Mouse (Mus musculus): ENCODE results near the gene Ptges3l. TPM values are rescaled to one million over a fixed set of nuclear protein-coding genes. Genes with fewer than 3 reads are reported as not detected.

The Ptges3l gene
- 1.7 to 2.7 TPM (median 2.0 TPM) in 4 replicates for total RNA-seq (2023; ENCODE audit: inconsistent age)

DNA sequence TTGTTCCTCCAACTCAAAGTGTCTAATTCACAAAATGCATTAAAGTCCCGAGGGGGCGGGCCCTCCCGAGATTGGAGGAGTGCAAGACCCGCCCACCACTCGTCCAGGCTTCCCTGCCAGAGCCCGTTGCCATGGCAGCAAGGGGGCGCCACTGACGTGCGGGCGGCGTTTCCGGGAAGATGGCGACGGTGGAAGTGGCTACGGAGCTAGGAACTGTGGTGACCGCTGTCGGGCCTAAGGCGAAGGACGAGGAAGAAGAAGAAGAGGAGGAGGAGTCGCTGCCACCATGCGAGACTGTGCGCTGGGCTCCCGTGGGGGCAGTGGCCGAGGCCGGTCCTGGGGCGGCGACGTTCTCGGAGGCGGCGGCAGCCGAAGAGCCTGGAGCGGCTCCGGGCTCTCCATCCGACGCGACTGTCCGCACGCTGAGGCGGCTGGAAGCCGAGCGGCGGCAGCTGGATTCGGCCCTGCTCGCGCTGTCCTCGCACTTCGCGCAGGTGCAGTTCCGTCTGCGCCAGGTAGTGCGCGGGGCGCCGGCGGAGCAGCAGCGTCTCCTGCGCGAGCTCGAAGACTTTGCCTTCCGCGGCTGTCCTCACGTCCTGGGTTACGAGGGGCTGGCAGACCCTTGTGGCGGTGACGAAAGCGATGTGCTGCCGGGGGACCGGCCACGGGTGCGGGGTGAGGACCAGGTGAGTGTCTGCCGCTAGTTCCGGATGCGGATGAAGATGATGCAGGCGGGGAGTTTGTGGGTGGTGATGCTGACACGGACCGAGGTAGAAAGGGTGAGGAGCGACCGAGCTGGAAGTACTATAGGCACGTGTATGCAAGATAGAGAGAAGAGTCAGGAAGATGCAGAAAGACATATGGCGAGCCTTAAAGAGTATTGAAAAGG, at the start of gene Ptges3l, which contains the start of gene Rundc1:
Gene Ptges3l (minus strand): TSS at position 409 of the 889 bp plus-strand sequence.
Gene Rundc1 (plus strand): TSS at position 161 of the 889 bp plus-strand sequence.

GRCm38 (mm10) chr11:101465869-101466551, 40.9 kb upstream of the Ptges3l start, which contains the start of gene Vat1:
Gene Vat1 (minus strand): TSS chr11:101466230.

GRCm38 (mm10) chr11:101464211-101465100, 39.3 kb upstream of the Ptges3l start, which contains the start of gene Rnd2:
Gene Rnd2 (plus strand): TSS chr11:101464999.

DNA sequence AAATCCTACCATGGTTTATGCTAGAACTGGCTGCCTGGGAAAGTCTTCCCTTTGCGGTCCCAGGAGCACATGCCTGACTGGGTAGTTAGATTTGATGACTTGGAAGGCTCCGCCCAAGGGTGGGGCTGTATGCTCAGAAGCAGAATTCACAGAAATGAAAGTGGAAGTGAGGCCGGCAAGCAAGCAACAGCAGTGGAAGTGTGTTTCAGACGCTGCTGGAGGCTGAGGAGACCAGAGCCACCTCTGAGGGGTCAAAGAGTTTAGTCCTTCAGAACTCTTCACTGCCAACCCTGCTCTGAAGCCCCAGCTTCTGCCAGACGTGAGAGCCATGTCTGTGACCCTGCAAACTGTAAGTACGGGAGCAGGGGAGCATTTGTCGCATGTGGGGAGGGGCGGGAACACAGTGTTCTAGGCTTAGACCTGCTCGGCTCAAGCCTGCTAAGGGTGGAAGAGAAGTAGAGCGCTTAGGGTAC, 23.2 kb upstream of the Ptges3l start, which contains the start of gene Ifi35:
Gene Ifi35 (plus strand): TSS at position 134 of the 473 bp plus-strand sequence.

GRCm38 (mm10) chr11:101442127-101442693, 17.1 kb upstream of the Ptges3l start, which contains the start of gene Rpl27:
Gene Rpl27 (plus strand): TSS chr11:101442298.

DNA sequence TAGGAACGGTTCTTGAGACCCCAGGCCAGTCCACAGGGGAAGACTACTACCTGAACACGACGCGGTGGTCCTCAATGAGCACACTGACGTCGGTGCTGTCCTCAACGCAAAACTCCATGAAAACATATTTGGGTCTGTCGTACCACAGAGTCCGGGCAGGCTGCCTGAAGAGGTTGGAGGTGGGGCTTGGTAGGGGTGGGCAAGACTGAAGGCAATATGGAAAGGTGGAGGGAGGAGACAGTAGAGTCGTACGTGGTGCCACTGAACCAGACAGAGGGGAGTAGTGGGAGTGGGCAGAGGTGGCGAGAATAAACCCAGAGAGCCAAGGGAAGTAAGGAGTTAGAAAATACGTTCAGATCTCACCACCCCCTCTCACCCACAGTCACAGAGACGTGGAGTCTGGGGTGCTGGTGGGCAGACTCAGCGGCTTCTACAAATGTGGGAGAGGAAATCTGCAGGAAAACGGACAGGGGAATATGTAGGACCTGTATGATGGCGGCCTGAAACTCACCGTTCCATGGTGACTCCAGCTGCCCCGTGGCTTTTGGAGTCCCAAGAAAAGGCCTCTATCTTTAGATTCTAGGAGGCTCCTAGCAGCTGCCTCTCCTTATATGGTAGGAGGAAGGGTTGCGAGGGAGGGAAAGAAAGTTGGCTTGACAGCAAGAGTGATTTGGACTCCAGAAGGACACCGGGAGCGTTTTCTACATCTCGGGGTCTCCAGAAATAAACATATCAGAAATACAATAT, 855 bp downstream of the Ptges3l start, which contains the start of gene Gm27029:
Gene Gm27029 (minus strand): TSS at position 692 of the 747 bp plus-strand sequence.

DNA sequence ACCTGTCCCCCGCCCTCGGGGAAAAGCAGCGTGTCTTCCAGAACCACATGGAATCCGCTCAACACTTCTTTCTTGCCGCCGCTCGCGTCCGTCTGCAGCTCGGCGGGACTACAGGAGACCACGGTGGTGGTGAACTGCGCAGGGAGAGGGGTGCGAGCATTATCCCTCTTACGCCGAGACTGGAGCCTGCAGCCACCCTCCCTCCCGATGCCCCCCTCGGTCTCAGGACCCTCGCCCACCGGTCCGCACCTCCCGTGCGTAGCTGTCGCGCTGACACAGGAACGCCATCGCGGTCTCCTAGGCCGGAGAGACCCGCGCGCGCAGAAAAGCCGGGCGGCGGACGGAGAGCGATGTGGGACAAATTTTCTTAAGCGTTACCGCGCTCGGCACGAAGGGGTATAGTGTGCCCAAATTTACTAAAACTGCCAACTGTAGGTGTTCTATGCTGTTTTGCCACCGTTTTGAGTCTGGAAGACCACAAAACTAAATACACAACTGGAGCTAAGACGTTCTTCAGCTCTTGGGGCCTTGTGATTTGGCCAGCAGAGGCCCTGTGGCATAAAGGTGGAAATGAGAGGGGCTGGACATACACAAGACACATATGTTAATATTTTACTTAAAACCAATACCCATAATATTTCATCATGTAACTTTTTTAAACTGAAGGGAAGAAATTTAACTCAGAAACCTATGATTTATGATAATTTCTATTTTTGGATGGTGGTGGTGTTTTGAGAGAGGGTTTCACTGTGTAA, 7.9 kb downstream of the Ptges3l start, which contains the start of gene Aarsd1:
Gene Aarsd1 (minus strand): TSS at position 515 of the 755 bp plus-strand sequence.

Other genes with a start within 250 kb of the Ptges3l start
- 0.60 TPM in 1 of 4 replicates, not detected in the others for gene Ccr10, start 249.9 kb downstream of the Ptges3l start, total RNA-seq (2023; ENCODE audit: inconsistent age)
- gene Ezh1, start 198.9 kb downstream of the Ptges3l start, total RNA-seq (2023; ENCODE audit: inconsistent age): 74.4 to 88.1 TPM (median 79.3 TPM) in 4 replicates
- not detected in 4 replicates for gene Ramp2, start 179.3 kb downstream of the Ptges3l start, total RNA-seq (2023; ENCODE audit: inconsistent age)
- 73.6 to 86.7 TPM (median 83.1 TPM) in 4 replicates for gene Vps25, start 171.6 kb downstream of the Ptges3l start, total RNA-seq (2023; ENCODE audit: inconsistent age)
- gene Wnk4, start 164.8 kb downstream of the Ptges3l start, total RNA-seq (2023; ENCODE audit: inconsistent age): 0.21 to 1.5 TPM (median 1.1 TPM) in 4 replicates
- 0.22 to 0.51 TPM (median 0.47 TPM) in 4 replicates for gene Cntd1, start 146.3 kb downstream of the Ptges3l start, total RNA-seq (2023; ENCODE audit: inconsistent age)
- 26.7 to 40.5 TPM (median 28.5 TPM) in 4 replicates for gene Coa3, start 146.2 kb downstream of the Ptges3l start, total RNA-seq (2023; ENCODE audit: inconsistent age)
- 177 to 193 TPM (median 186 TPM) in 4 replicates for gene Becn1, start 123.0 kb downstream of the Ptges3l start, total RNA-seq (2023; ENCODE audit: inconsistent age)
- gene Psme3, start 109.1 kb downstream of the Ptges3l start, total RNA-seq (2023; ENCODE audit: inconsistent age): 134 to 152 TPM (median 146 TPM) in 4 replicates
- gene Aoc2, start 100.3 kb downstream of the Ptges3l start, total RNA-seq (2023; ENCODE audit: inconsistent age): 13.2 to 15.9 TPM (median 13.8 TPM) in 4 replicates
- gene Aoc3, start 94.7 kb downstream of the Ptges3l start, total RNA-seq (2023; ENCODE audit: inconsistent age): 0.26 to 0.87 TPM (median 0.59 TPM) in 4 replicates
- not detected in 4 replicates for gene G6pc, start 57.8 kb downstream of the Ptges3l start, total RNA-seq (2023; ENCODE audit: inconsistent age)
- gene Aarsd1, start 7.7 kb downstream of the Ptges3l start, total RNA-seq (2023; ENCODE audit: inconsistent age): 18.5 to 27.4 TPM (median 26.4 TPM) in 4 replicates
- gene Gm27029, start 537 bp downstream of the Ptges3l start, total RNA-seq (2023; ENCODE audit: inconsistent age): 0.87 to 3.1 TPM (median 1.6 TPM) in 4 replicates
- 20.8 to 21.4 TPM (median 20.9 TPM) in 4 replicates for gene Rundc1, start 248 bp downstream of the Ptges3l start, total RNA-seq (2023; ENCODE audit: inconsistent age)
- gene Rpl27, start 17.0 kb upstream of the Ptges3l start, total RNA-seq (2023; ENCODE audit: inconsistent age): 98.0 to 135 TPM (median 128 TPM) in 4 replicates
- 63.1 to 83.1 TPM (median 74.7 TPM) in 4 replicates for gene Ifi35, start 23.1 kb upstream of the Ptges3l start, total RNA-seq (2023; ENCODE audit: inconsistent age)
- 0.87 to 1.5 TPM (median 1.0 TPM) in 4 replicates for gene Rnd2, start 39.7 kb upstream of the Ptges3l start, total RNA-seq (2023; ENCODE audit: inconsistent age)
- 13.4 to 20.3 TPM (median 15.6 TPM) in 4 replicates for gene Vat1, start 40.9 kb upstream of the Ptges3l start, total RNA-seq (2023; ENCODE audit: inconsistent age)
- gene Brca1, start 126.6 kb upstream of the Ptges3l start, total RNA-seq (2023; ENCODE audit: inconsistent age): 5.5 to 9.9 TPM (median 7.5 TPM) in 4 replicates
- 124 to 157 TPM (median 143 TPM) in 4 replicates for gene Nbr1, start 126.8 kb upstream of the Ptges3l start, total RNA-seq (2023; ENCODE audit: inconsistent age)
- 4.3 to 5.8 TPM (median 5.2 TPM) in 4 replicates for gene Tmem106a, start 156.9 kb upstream of the Ptges3l start, total RNA-seq (2023; ENCODE audit: inconsistent age)
- not detected in 4 replicates for gene Gm11634, start 173.9 kb upstream of the Ptges3l start, total RNA-seq (2023; ENCODE audit: inconsistent age)
- 42.9 to 60.2 TPM (median 48.0 TPM) in 4 replicates for gene Rdm1, start 201.9 kb upstream of the Ptges3l start, total RNA-seq (2023; ENCODE audit: inconsistent age)
- 1.7 to 2.8 TPM (median 2.2 TPM) in 4 replicates for gene Arl4d, start 240.2 kb upstream of the Ptges3l start, total RNA-seq (2023; ENCODE audit: inconsistent age)

All from B cell, adult (primary cell).